Mouse (Mus musculus) CH12.LX (cell line): ENCODE results near the gene Smc1a. TPM values are rescaled to one million over a fixed set of nuclear protein-coding genes. Genes with fewer than 3 reads are reported as not detected.
"Not testable (repeated sequence)": the region's sequence is repeated elsewhere in the genome, so short reads cannot be mapped to it uniquely, and the experiment has no call there.

Experiments used
- DNase-seq: peaks from one replicate; pipeline ENCODE4 v3.0.0-alpha.2; 2013; ENCODE audit errors: extremely low read depth
- H3K27ac ChIP-seq: 2 replicates; pipeline ENCODE4 v1.5.1; 2012; ENCODE audit warnings: low read depth, mild to moderate bottlenecking, control low read depth, moderate library complexity; ENCODE audit not compliant: insufficient read depth
- H3K27me3 ChIP-seq: replicated peaks from 2 replicates; pipeline ENCODE3; 2012; ENCODE audit warnings: inconsistent platforms
- H3K36me3 ChIP-seq, 2 experiments: replicated peaks in 1 of 2; 2 replicates each; pipeline versions ENCODE3 to v1.6.1; 2012; ENCODE audit warnings: inconsistent platforms in 1 of 2, low read length in 1 of 2, mild to moderate bottlenecking in 1 of 2, mixed read lengths in 1 of 2, moderate library complexity in 1 of 2; ENCODE audit not compliant: control insufficient read depth in 1 of 2, insufficient read depth in 1 of 2
- H3K4me1 ChIP-seq, 2 experiments: 2 replicates each; pipeline ENCODE4 v1.6.1; 2012; ENCODE audit warnings: inconsistent platforms in 1 of 2, moderate library complexity in 1 of 2; ENCODE audit not compliant: insufficient read depth in 2 of 2, control insufficient read depth in 1 of 2
- H3K4me2 ChIP-seq: 2 replicates; pipeline ENCODE4 v1.6.1; 2012; ENCODE audit warnings: low read depth, mild to moderate bottlenecking, control low read depth; ENCODE audit not compliant: poor library complexity, insufficient read depth, severe bottlenecking
- H3K4me3 ChIP-seq, 3 experiments: fragments of 150-350 bp in 1 of 3; sonication (generic) in 1 of 3; replicated peaks in 1 of 3; 2 replicates each; pipeline versions ENCODE3 to v1.5.1; 2011 to 2012; ENCODE audit warnings: low read depth in 2 of 3, low read length in 2 of 3, mild to moderate bottlenecking in 2 of 3, moderate library complexity in 2 of 3, control low read depth in 1 of 3, improper control_type of control experiment in 1 of 3, inconsistent platforms in 1 of 3, mixed read lengths in 1 of 3; ENCODE audit not compliant: poor library complexity in 1 of 3
- H3K79me2 ChIP-seq: replicated peaks from 2 replicates; pipeline ENCODE4 v1.6.1; 2012; ENCODE audit warnings: mild to moderate bottlenecking, moderate library complexity; ENCODE audit not compliant: control insufficient read depth, poor library complexity, insufficient read depth, severe bottlenecking; ENCODE audit errors: extremely low read depth
- H3K9ac ChIP-seq: 2 replicates; pipeline ENCODE4 v1.6.1; 2012; ENCODE audit warnings: low read depth, mild to moderate bottlenecking, control low read depth, moderate library complexity; ENCODE audit not compliant: insufficient read depth
- H3K9me3 ChIP-seq: replicated peaks from 2 replicates; pipeline ENCODE3; 2012; ENCODE audit warnings: low read length, inconsistent platforms, mixed read lengths
- ZMIZ1 ChIP-seq: IDR thresholded peaks from 2 replicates; pipeline ENCODE4 v1.6.1; 2012; ENCODE audit warnings: low read depth, mild to moderate bottlenecking, inconsistent platforms, low read length, improper control_type of control experiment
- dilution Hi-C: fragments of 300-500 bp; cut with MboI; formaldehyde crosslinking; loops from 2 replicates; pipeline ENCODE4 v1.14.3; 2020; ENCODE audit warnings: low sequenced_read_pairs; ENCODE audit not compliant: extremely low pct_unique_long_range_greater_than_20kb, extremely low pct_ligation_motif_present
- in situ Hi-C: fragments of 300-500 bp; cut with MboI; formaldehyde crosslinking; loops from 3 replicates; pipeline ENCODE4 v1.14.3; 2019; ENCODE audit warnings: low sequenced_read_pairs, low pct_ligation_motif_present, low pct_unique_long_range_greater_than_20kb, mixed read lengths
- polyA plus RNA-seq: library from polyadenylated mRNA; unstranded; fragments of >175 nt; gene quantifications from 2 replicates; pipeline ENCODE4 v1.2.1, GENCODE M21; 2012; ENCODE audit warnings: low read depth; ENCODE audit not compliant: insufficient read length
- total RNA-seq, 2 experiments: library from RNA; depleted of rRNA; stranded (reverse); fragments of 300-350 nt in 1 of 2; fragments of >200 nt in 1 of 2; gene quantifications; 2 replicates each; pipeline ENCODE4 v1.2.3; 2012 to 2014

Gene Smc1a
- total and polyA plus RNA-seq, 3 experiments = 41.8 to 99.7 (median 48.9) TPM

- H3K27ac ChIP-seq, H3K79me2 ChIP-seq, H3K4me1 ChIP-seq, H3K9me3 ChIP-seq, H3K4me2 ChIP-seq, H3K4me3 ChIP-seq, dilution Hi-C loops, DNase-seq, H3K27me3 ChIP-seq, in situ Hi-C loops, H3K9ac ChIP-seq, H3K36me3 ChIP-seq: not testable (repeated sequence)
Observed at GRCm38 (mm10) chrX:152089832-152090614, 73.8 kb downstream of the Smc1a start.

DNA sequence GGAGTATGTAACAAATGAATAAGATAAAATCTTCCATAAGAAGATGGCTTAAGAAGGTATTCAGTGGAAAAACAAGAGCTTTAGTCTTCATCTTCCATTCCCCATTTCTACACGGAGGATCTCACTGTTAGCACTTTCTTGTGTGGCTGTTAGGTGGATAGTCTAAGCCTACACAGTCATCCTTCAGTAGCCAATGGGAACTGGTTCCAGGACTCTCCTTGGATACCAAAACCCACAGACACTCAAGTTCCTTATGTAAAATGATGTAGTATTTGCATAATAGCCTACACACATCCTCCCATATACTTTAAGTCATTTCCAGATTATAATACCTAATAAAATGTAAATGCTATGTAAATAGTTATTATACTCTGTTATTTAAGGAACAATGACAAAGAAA, 81.3 kb downstream of the Smc1a start:
- H3K27me3 ChIP-seq = no peaks in the 10 kb centered on the region
- no peaks in the 10 kb centered on the region for H3K79me2 ChIP-seq
- no peak overlapping the region for H3K27ac ChIP-seq
- H3K36me3 ChIP-seq = no peaks in the 10 kb centered on the region
- H3K9me3 ChIP-seq = no peaks in the 10 kb centered on the region
- no peak for DNase-seq
- TF ChIP-seq ZMIZ1 = no peak
- H3K4me2 ChIP-seq = no peak overlapping the region
- no peaks in the 10 kb centered on the region for H3K4me1 ChIP-seq
- no peak overlapping the region for H3K9ac ChIP-seq
- in situ Hi-C loops = no loop called here
- H3K4me3 ChIP-seq = no peak overlapping the region
- dilution Hi-C loops = no loop called here

Other genes with a start within 250 kb of the Smc1a start
- 111 and 113 TPM in 2 replicates for gene Huwe1, start 215.6 kb upstream of the Smc1a start, total RNA-seq (2012; rRNA removed)
- 35.6 and 38.4 TPM in 2 replicates for gene Huwe1, start 215.6 kb upstream of the Smc1a start, total RNA-seq (2014; rRNA removed)
- gene Huwe1, start 215.6 kb upstream of the Smc1a start, polyA plus RNA-seq = 161 and 189 TPM in 2 replicates
- 92.8 and 98.5 TPM in 2 replicates for gene Hsd17b10, start 14.6 kb upstream of the Smc1a start, total RNA-seq (2012; rRNA removed)
- gene Hsd17b10, start 14.6 kb upstream of the Smc1a start, total RNA-seq (2014; rRNA removed) = 82.1 and 87.8 TPM in 2 replicates
- 77.2 and 91.0 TPM in 2 replicates for gene Hsd17b10, start 14.6 kb upstream of the Smc1a start, polyA plus RNA-seq
- 5.7 and 7.2 TPM in 2 replicates for gene Ribc1, start 133 bp upstream of the Smc1a start, total RNA-seq (2012; rRNA removed)
- 5.7 and 5.8 TPM in 2 replicates for gene Ribc1, start 133 bp upstream of the Smc1a start, total RNA-seq (2014; rRNA removed)
- gene Ribc1, start 133 bp upstream of the Smc1a start, polyA plus RNA-seq = 6.0 and 7.7 TPM in 2 replicates
- 1.2 and 1.8 TPM in 2 replicates for gene Iqsec2, start 127.8 kb downstream of the Smc1a start, total RNA-seq (2012; rRNA removed)
- 0.39 and 0.71 TPM in 2 replicates for gene Iqsec2, start 127.8 kb downstream of the Smc1a start, total RNA-seq (2014; rRNA removed)
- 3.3 and 4.2 TPM in 2 replicates for gene Iqsec2, start 127.8 kb downstream of the Smc1a start, polyA plus RNA-seq
- gene Kdm5c, start 216.6 kb downstream of the Smc1a start, total RNA-seq (2012; rRNA removed) = 52.3 and 59.3 TPM in 2 replicates
- 21.6 and 22.5 TPM in 2 replicates for gene Kdm5c, start 216.6 kb downstream of the Smc1a start, total RNA-seq (2014; rRNA removed)
- 45.2 and 48.7 TPM in 2 replicates for gene Kdm5c, start 216.6 kb downstream of the Smc1a start, polyA plus RNA-seq